Mouse (Mus musculus): ENCODE results near the gene Jmjd7.

DNA sequence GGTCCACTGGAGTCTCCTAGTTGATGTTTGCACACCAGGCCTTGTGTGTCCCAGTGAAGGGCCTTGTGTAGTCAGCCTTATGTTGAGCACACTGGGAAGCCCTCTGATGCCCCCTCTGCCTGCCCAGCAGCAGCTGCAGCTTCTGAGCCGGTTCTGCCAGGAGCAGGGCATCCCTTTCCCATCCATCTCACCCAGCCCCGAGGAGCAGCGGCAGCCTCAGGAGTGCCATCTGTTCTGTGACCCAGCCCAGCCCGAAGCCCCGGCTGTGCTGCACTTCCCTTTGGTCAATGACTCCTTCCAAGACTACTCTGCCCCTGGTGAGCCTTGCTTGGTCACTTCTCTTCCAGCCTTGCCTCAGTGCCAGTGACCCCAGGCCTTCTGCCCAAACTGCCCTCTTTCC is 13.7 kb downstream of the Jmjd7 start:
- TF ChIP-seq CHD2 (IDR thresholded peaks at IDR 0.05; ENCODE audit: low read depth, low read length) = no peak
- TF ChIP-seq ZC3H11A (IDR thresholded peaks at IDR 0.05; ENCODE audit: borderline replicate concordance, low read depth, low read length) = no peak
- no peak for TF ChIP-seq MAFK (IDR thresholded peaks at IDR 0.05; ENCODE audit: insufficient read depth, low read depth, low read length)

All from ES-E14 (cell line).